Mouse (Mus musculus) MEL (cell line): ENCODE measurements around the gene Gpr180. TPM values are rescaled to one million over a fixed set of nuclear protein-coding genes. Genes with fewer than 3 reads are reported as not detected.

Source experiments
- DNase-seq: peaks from one replicate; pipeline ENCODE4 v3.0.0; 2011; ENCODE audit warnings: low read depth, low spot score
- H3K27ac ChIP-seq: 2 replicates; pipeline ENCODE4 v1.5.1; 2012; ENCODE audit warnings: low read depth, mild to moderate bottlenecking, control low read depth, low read length, moderate library complexity; ENCODE audit not compliant: control insufficient read depth
- H3K27me3 ChIP-seq, 2 experiments: fragments of 150-350 bp in 1 of 2; sonication (generic) in 1 of 2; 2 replicates each; pipeline ENCODE4 v1.6.1; 2012; ENCODE audit warnings: low read length in 2 of 2, mild to moderate bottlenecking in 2 of 2, improper control_type of control experiment in 1 of 2, moderate library complexity in 1 of 2; ENCODE audit not compliant: insufficient read depth in 2 of 2, control insufficient read depth in 1 of 2
- H3K36me3 ChIP-seq, 2 experiments: 2 replicates each; pipeline ENCODE4 v1.6.1; 2012 to 2014; ENCODE audit warnings: low read length in 2 of 2, improper control_type of control experiment in 1 of 2, inconsistent platforms in 1 of 2, mild to moderate bottlenecking in 1 of 2; ENCODE audit not compliant: insufficient read depth in 2 of 2, control insufficient read depth in 1 of 2
- H3K4me1 ChIP-seq, 2 experiments: fragments of 150-350 bp in 1 of 2; sonication (generic) in 1 of 2; 2 replicates each; pipeline ENCODE4 v1.6.1; 2012; ENCODE audit warnings: low read length in 2 of 2, improper control_type of control experiment in 1 of 2, mild to moderate bottlenecking in 1 of 2; ENCODE audit not compliant: insufficient read depth in 2 of 2, control insufficient read depth in 1 of 2
- H3K4me3 ChIP-seq, 2 experiments: fragments of 150-350 bp in 1 of 2; sonication (generic) in 1 of 2; 2 replicates each; pipeline ENCODE4 v1.5.1; 2012; ENCODE audit warnings: low read depth in 2 of 2, low read length in 2 of 2, mild to moderate bottlenecking in 2 of 2, moderate library complexity in 2 of 2, control low read depth in 1 of 2, improper control_type of control experiment in 1 of 2; ENCODE audit not compliant: control insufficient read depth in 1 of 2, insufficient read depth in 1 of 2
- H3K79me2 ChIP-seq: 2 replicates; pipeline ENCODE4 v1.6.1; 2012; ENCODE audit warnings: mild to moderate bottlenecking, low read length, moderate library complexity; ENCODE audit not compliant: control insufficient read depth, poor library complexity, insufficient read depth
- H3K9ac ChIP-seq: 2 replicates; pipeline ENCODE4 v1.6.1; 2012; ENCODE audit warnings: low read depth, mild to moderate bottlenecking, control low read depth, low read length, moderate library complexity; ENCODE audit not compliant: control insufficient read depth, poor library complexity, severe bottlenecking
- H3K9me3 ChIP-seq: fragments of 150-350 bp; sonication (generic); replicated peaks from 2 replicates; pipeline ENCODE4 v1.6.1; 2012; ENCODE audit warnings: mild to moderate bottlenecking, low read length, improper control_type of control experiment, moderate library complexity; ENCODE audit not compliant: insufficient read depth
- CTCF ChIP-seq, 3 experiments: IDR thresholded peaks in 2 of 3; conservative IDR thresholded peaks in 1 of 3; 2 replicates each; pipeline ENCODE4 v1.5.1; 2011 to 2012; ENCODE audit warnings: low read length in 3 of 3, low read depth in 2 of 3, mild to moderate bottlenecking in 2 of 3, improper control_type of control experiment in 1 of 3, inconsistent platforms in 1 of 3, mixed read lengths in 1 of 3, moderate library complexity in 1 of 3; ENCODE audit not compliant: control insufficient read depth in 1 of 3, insufficient read depth in 1 of 3, poor library complexity in 1 of 3, severe bottlenecking in 1 of 3
- ELF1 ChIP-seq: IDR thresholded peaks from 2 replicates; pipeline ENCODE4 v1.6.1; 2014; ENCODE audit warnings: low read depth, mild to moderate bottlenecking, inconsistent platforms, low read length, improper control_type of control experiment, moderate library complexity
- GABPA ChIP-seq: IDR thresholded peaks from 2 replicates; pipeline ENCODE4 v1.6.1; 2012; ENCODE audit warnings: low read depth, mild to moderate bottlenecking, inconsistent platforms, low read length, improper control_type of control experiment, moderate library complexity
- GATA1 ChIP-seq: IDR thresholded peaks from 2 replicates; pipeline ENCODE4 v1.6.1; 2011; ENCODE audit warnings: low read depth, low read length, improper control_type of control experiment
- KAT2A ChIP-seq: conservative IDR thresholded peaks from 2 replicates; pipeline ENCODE4 v1.6.1; 2012; ENCODE audit warnings: low read depth, low read length, improper control_type of control experiment, inconsistent platforms
- MAX ChIP-seq: IDR thresholded peaks from 2 replicates; pipeline ENCODE4 v1.6.1; 2011; ENCODE audit warnings: low read length, improper control_type of control experiment
- MEF2A ChIP-seq: IDR thresholded peaks from 2 replicates; pipeline ENCODE4 v1.6.1; 2014; ENCODE audit warnings: low read depth, mild to moderate bottlenecking, inconsistent platforms, low read length, improper control_type of control experiment; ENCODE audit not compliant: poor library complexity, insufficient replicate concordance, severe bottlenecking; ENCODE audit errors: extremely low read depth
- NRF1 ChIP-seq: IDR thresholded peaks from 2 replicates; pipeline ENCODE4 v1.6.1; 2014; ENCODE audit warnings: low read depth, mild to moderate bottlenecking, inconsistent platforms, low read length, improper control_type of control experiment, moderate library complexity; ENCODE audit not compliant: poor library complexity, insufficient read depth, severe bottlenecking
- POLR2AphosphoS2 ChIP-seq: IDR thresholded peaks from 2 replicates; pipeline ENCODE4 v1.6.1; 2011; ENCODE audit warnings: low read length, improper control_type of control experiment
- RAD21 ChIP-seq: IDR thresholded peaks from 2 replicates; pipeline ENCODE4 v1.6.1; 2011; ENCODE audit warnings: mild to moderate bottlenecking, low read depth, low read length, improper control_type of control experiment
- SIN3A ChIP-seq: IDR thresholded peaks from 2 replicates; pipeline ENCODE4 v1.6.1; 2012; ENCODE audit warnings: low read length, improper control_type of control experiment, inconsistent platforms
- SMC3 ChIP-seq: IDR thresholded peaks from 2 replicates; pipeline ENCODE4 v1.6.1; 2011; ENCODE audit warnings: low read depth, low read length, improper control_type of control experiment
- TAL1 ChIP-seq: IDR thresholded peaks from 2 replicates; pipeline ENCODE4 v1.6.1; 2012; ENCODE audit warnings: mild to moderate bottlenecking, inconsistent platforms, low read length, moderate library complexity, mixed read lengths
- TBP ChIP-seq: IDR thresholded peaks from 2 replicates; pipeline ENCODE4 v1.8.0; 2011; ENCODE audit warnings: low read depth, low read length, improper control_type of control experiment
- USF1 ChIP-seq: IDR thresholded peaks from 2 replicates; pipeline ENCODE4 v1.6.1; 2014; ENCODE audit warnings: low read depth, mild to moderate bottlenecking, inconsistent platforms, low read length, improper control_type of control experiment, moderate library complexity
- USF2 ChIP-seq, 2 experiments: IDR thresholded peaks; 2 replicates each; pipeline ENCODE4 v1.6.1; 2011 to 2012; ENCODE audit warnings: improper control_type of control experiment in 2 of 2, low read length in 2 of 2, borderline replicate concordance in 1 of 2, inconsistent platforms in 1 of 2, low read depth in 1 of 2, mild to moderate bottlenecking in 1 of 2; ENCODE audit not compliant: insufficient read depth in 1 of 2
- ZC3H11A ChIP-seq: IDR thresholded peaks from 2 replicates; pipeline ENCODE4 v1.6.1; 2012; ENCODE audit warnings: low read depth, mild to moderate bottlenecking, inconsistent platforms, low read length, improper control_type of control experiment
- ZKSCAN1 ChIP-seq: IDR thresholded peaks from 2 replicates; pipeline ENCODE4 v1.6.1; 2012; ENCODE audit warnings: low read depth, mild to moderate bottlenecking, inconsistent platforms, low read length, improper control_type of control experiment, moderate library complexity
- polyA plus RNA-seq, 2 experiments: library from polyadenylated mRNA; stranded (reverse) in 1 of 2; unstranded in 1 of 2; fragments of >175 nt in 1 of 2; fragments of >200 nt in 1 of 2; gene quantifications; 2 replicates each; pipeline versions ENCODE4 v1.2.1 to v1.2.4; 2012; ENCODE audit warnings: low replicate concordance in 2 of 2, low read depth in 1 of 2; ENCODE audit not compliant: insufficient read length in 2 of 2, insufficient read depth in 1 of 2, missing spikeins in 1 of 2
- total RNA-seq: library from RNA; depleted of rRNA; stranded (reverse); fragments of 300-350 nt; gene quantifications from 2 replicates; pipeline ENCODE4 v1.2.3, GENCODE M21; 2012

The Gpr180 gene
- total and polyA plus RNA-seq, 3 experiments = 12.6 to 14.8 TPM; not detected in 1

GRCm38 (mm10) chr14:118168776-118169175 lies 31.8 kb downstream of the Gpr180 start:
- Histone ChIP-seq H3K9me3 (no peaks in the 10 kb centered on the region), H3K79me2 (no peaks in the 10 kb centered on the region), H3K36me3 (no peaks in the 10 kb centered on the region), H3K4me3 (no peak overlapping the region), H3K27ac (no peak overlapping the region), H3K9ac (no peak overlapping the region), H3K27me3 (no peaks in the 10 kb centered on the region), H3K4me1 (no peaks in the 10 kb centered on the region)
- TF ChIP-seq ZKSCAN1 = no peak
- no peak for TF ChIP-seq MAX
- TF ChIP-seq MEF2A = no peak
- no peak for TF ChIP-seq ELF1
- TF ChIP-seq TAL1 = no peak
- no peak for TF ChIP-seq POLR2AphosphoS2
- TF ChIP-seq NRF1 = no peak
- no peak for TF ChIP-seq GABPA
- no peak for TF ChIP-seq SIN3A
- no peak for TF ChIP-seq USF2 (IDR thresholded peaks at IDR 0.05; ENCODE audit: borderline replicate concordance in 1 of 2, insufficient read depth in 1 of 2, low read depth in 1 of 2, low read length in 2 of 2)
- no peak for TF ChIP-seq ZC3H11A
- TF ChIP-seq GATA1 = no peak
- DNase-seq = no peak

DNA sequence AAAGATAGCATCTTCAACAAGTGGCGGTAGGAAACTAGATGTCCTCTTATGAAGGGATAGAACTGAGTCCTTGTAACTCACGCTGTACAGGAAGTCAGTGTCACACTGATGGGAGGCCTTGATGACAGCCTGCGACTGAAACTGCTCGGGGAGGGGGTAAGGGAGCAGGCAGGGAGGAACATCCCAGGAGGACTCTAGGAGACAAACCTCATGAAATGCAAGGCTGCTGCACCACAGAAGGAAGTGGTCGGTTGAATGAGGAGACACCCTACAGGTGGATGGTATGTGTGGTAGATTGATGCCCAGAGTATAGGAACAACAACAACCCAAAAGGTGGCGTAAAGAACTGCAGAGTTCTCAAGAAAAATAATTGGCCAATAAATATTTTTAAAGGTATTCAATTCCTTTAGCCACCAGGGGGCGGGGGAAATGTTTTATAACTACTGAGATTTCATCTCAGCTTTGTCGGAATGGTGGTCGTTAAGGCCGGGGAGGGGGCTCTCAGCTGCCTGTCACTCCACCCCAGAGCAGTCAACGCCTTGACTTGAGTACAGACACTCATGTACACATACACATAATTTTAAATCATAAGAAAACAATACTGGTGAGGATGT lies 36.7 kb downstream of the Gpr180 start:
- peaks cover 0 to 11% of the 10 kb centered on the region in 2 experiments; a peak in 2 of 4 replicates for H3K36me3 ChIP-seq
- H3K27ac ChIP-seq = no peak overlapping the region
- TF ChIP-seq RAD21 (no peak; the same call in 1 of the 2 replicates), SMC3 (peak; percentile 14; the same call in 1 of the 2 replicates), CTCF (IDR thresholded peaks at IDR 0.05 in 2 of 3, conservative IDR thresholded peaks at IDR 0.05 in 1 of 3; ENCODE audit: control insufficient read depth in 1 of 3, insufficient read depth in 1 of 3, low read depth in 2 of 3, low read length in 3 of 3, poor library complexity in 1 of 3, severe bottlenecking in 1 of 3) (peak in 1 of 3 experiments; percentile 11; a peak in 1 of 6 replicates), ZC3H11A (no peak), ELF1 (no peak), TBP (no peak), KAT2A (no peak), USF1 (no peak)
- no peak for DNase-seq
- H3K9me3 ChIP-seq = no peaks in the 10 kb centered on the region
- H3K4me1 ChIP-seq = peaks cover 0 to 5% of the 10 kb centered on the region in 2 experiments; a peak in 1 of 4 replicates
- peaks cover 3% of the 10 kb centered on the region for H3K79me2 ChIP-seq
- no peak overlapping the region for H3K4me3 ChIP-seq
- no peaks in the 10 kb centered on the region for H3K27me3 ChIP-seq
- no peak overlapping the region for H3K9ac ChIP-seq
